Mouse (Mus musculus): Measurements from ENCODE around the gene Camkmt.

- TF ChIP-seq CTCF (IDR thresholded peaks at IDR 0.05; ENCODE audit: low read depth), result no peak
- no peak for TF ChIP-seq EP300 (IDR thresholded peaks at IDR 0.05; ENCODE audit: low read depth)
These were observed 11.1 kb upstream of the Camkmt start for GRCm38 (mm10) chr17:85079276-85079675.
